Mouse (Mus musculus): Measurements from ENCODE around the gene Tfec. TPM values are rescaled to one million over a fixed set of nuclear protein-coding genes. Genes with fewer than 3 reads are reported as not detected.

Tfec gene
- 1.6 and 1.7 TPM in 2 replicates for polyA plus RNA-seq (2015; fragmentation: Nextera tagmentation; extraction: Ambion mirVana)

DNA sequence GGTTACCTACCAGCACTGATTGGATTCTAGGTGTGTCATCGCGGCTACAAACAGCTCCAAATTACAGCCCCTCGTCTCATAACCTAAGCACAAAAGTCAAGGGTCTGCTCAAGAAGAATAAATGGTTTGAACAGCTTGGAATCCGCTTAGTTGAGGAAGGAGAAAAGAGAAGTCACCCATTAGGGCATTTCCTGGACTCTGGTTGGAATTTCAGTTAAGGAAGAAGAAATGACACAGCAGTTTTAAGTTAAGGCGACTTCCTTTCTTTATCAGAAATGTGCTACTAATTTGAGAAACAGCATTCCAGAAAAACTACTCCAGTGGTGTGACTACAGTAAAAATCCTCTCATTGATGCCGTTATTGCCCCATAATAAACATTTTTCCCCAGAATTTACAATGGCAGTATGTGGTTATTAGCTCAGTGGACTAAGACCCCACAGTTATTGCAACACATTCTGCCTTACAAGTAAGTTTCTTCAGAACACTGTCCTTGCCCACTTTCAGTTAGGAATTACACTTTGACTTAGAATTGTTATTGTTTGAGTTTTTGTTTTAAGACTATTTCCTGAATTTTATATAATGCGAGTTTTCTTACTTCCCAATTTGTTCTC is at the start of gene Tfec:
TSS of gene Tfec (minus strand) at position 191 of the 612 bp plus-strand sequence.

Other genes starting within 250 kb of the Tfec start
- 13.3 and 13.4 TPM in 2 replicates for gene Tes, start 166.7 kb upstream of the Tfec start, polyA plus RNA-seq (2015; fragmentation: Nextera tagmentation; extraction: Ambion mirVana)

Data from adrenal gland, postnatal 0 days (tissue).